Mouse (Mus musculus): ENCODE results near the gene Cldnd1. TPM values are rescaled to one million over a fixed set of nuclear protein-coding genes. Genes with fewer than 3 reads are reported as not detected.

Cldnd1 gene
- polyA plus RNA-seq, 1 experiment from 2014 or later = 104 TPM

Small RNAs within 50 kb of the gene (microRNA-seq; reads per million reads assigned to microRNA genes)
- gene Gm27564 = not detected

Other genes starting within 250 kb of the Cldnd1 start
- 9.3 and 12.5 TPM in 2 replicates for gene St3gal6, start 203.7 kb upstream of the Cldnd1 start, polyA plus RNA-seq (2016; fragmentation: Nextera tagmentation; extraction: Ambion mirVana)
- gene Gm813, start 110.9 kb upstream of the Cldnd1 start, polyA plus RNA-seq (2016; fragmentation: Nextera tagmentation; extraction: Ambion mirVana) = not detected in 2 replicates
- not detected in 2 replicates for gene E330017A01Rik, start 89.2 kb upstream of the Cldnd1 start, polyA plus RNA-seq (2016; fragmentation: Nextera tagmentation; extraction: Ambion mirVana)
- 20.6 and 24.1 TPM in 2 replicates for gene Cpox, start 57.6 kb upstream of the Cldnd1 start, polyA plus RNA-seq (2016; fragmentation: Nextera tagmentation; extraction: Ambion mirVana)
- 0.09 TPM in 1 of 2 replicates, not detected in the other for gene Gpr15, start 8.8 kb upstream of the Cldnd1 start, polyA plus RNA-seq (2016; fragmentation: Nextera tagmentation; extraction: Ambion mirVana)
- gene Olfr172, start 35.3 kb downstream of the Cldnd1 start, polyA plus RNA-seq (2016; fragmentation: Nextera tagmentation; extraction: Ambion mirVana) = not detected in 2 replicates
- gene Olfr173, start 72.4 kb downstream of the Cldnd1 start, polyA plus RNA-seq (2016; fragmentation: Nextera tagmentation; extraction: Ambion mirVana) = not detected in 2 replicates
- gene Olfr175-ps1, start 98.9 kb downstream of the Cldnd1 start, polyA plus RNA-seq (2016; fragmentation: Nextera tagmentation; extraction: Ambion mirVana) = not detected in 2 replicates
- not detected in 2 replicates for gene Olfr177, start 146.9 kb downstream of the Cldnd1 start, polyA plus RNA-seq (2016; fragmentation: Nextera tagmentation; extraction: Ambion mirVana)
- not detected in 2 replicates for gene Olfr178, start 164.2 kb downstream of the Cldnd1 start, polyA plus RNA-seq (2016; fragmentation: Nextera tagmentation; extraction: Ambion mirVana)
- gene Olfr181, start 200.8 kb downstream of the Cldnd1 start, polyA plus RNA-seq (2016; fragmentation: Nextera tagmentation; extraction: Ambion mirVana) = not detected in 2 replicates
- not detected in 2 replicates for gene Olfr180, start 201.5 kb downstream of the Cldnd1 start, polyA plus RNA-seq (2016; fragmentation: Nextera tagmentation; extraction: Ambion mirVana)